Mouse (Mus musculus) lung, adult 2 months (tissue): ENCODE data around the gene Slc23a2. TPM values are rescaled to one million over a fixed set of nuclear protein-coding genes. Genes with fewer than 3 reads are reported as not detected.

Experiments
- DNase-seq: peaks from one replicate; pipeline ENCODE4 v3.0.0; 2022
- H3K4me1 ChIP-seq: fragments of 200-500 bp; 2 replicates; pipeline ENCODE4 v1.6.1; 2011; ENCODE audit warnings: low read length; ENCODE audit not compliant: control insufficient read depth, insufficient read depth
- H3K4me3 ChIP-seq: fragments of 200-500 bp; replicated peaks from 2 replicates; pipeline ENCODE3; 2011; ENCODE audit warnings: low read depth, mild to moderate bottlenecking, control low read depth, low read length; ENCODE audit errors: extremely low read depth
- CTCF ChIP-seq: fragments of 200-500 bp; IDR thresholded peaks from 2 replicates; pipeline ENCODE4 v1.5.1; 2011; ENCODE audit warnings: mild to moderate bottlenecking, low read length, control low read depth; ENCODE audit not compliant: insufficient read depth
- POLR2A ChIP-seq: fragments of 200-500 bp; IDR thresholded peaks from 2 replicates; pipeline ENCODE4 v1.6.1; 2011; ENCODE audit warnings: low read depth, mild to moderate bottlenecking, control low read depth, low read length, borderline replicate concordance; ENCODE audit errors: extremely low read depth
- WGBS: fragments of 180-500 bp; shearing (Covaris S2); methylation state at CpG from one replicate; pipeline ENCODE4 v1.1.7; 2018; 5-methylcytosine and 5-hydroxymethylcytosine counted together
- polyA plus RNA-seq: library from polyadenylated mRNA; depleted of rRNA; stranded (reverse); fragments of >200 nt; gene quantifications from 2 replicates; pipeline ENCODE4 v1.2.3, GENCODE M21; 2012

The Slc23a2 gene
- polyA plus RNA-seq, 1 experiment = 82.2 TPM

DNA sequence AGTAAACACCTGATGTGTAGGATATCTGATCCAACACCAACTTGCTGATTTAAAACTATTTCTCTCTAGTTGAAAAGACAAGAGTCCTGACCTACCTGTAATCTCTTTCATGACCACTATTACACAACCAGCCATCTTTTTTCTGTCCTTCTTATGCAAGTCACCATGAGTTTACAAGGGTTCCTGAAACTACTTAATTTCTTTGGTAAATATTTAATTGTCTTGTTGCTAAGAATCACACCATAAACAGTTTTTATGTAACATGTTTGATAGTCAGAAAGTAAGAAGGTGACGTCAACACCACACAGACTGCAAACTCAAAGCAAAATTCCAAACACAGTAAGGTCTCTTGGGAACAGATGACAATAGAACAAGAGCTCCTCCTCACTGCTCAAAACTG lies 26.3 kb downstream of the Slc23a2 start:
- WGBS = 55% methylated on average over 1 of the region's 1 CpGs
- Histone ChIP-seq H3K4me3 (no peak overlapping the region), H3K4me1 (peaks cover 17% of the 10 kb centered on the region)
- no peak for TF ChIP-seq CTCF
- no peak for TF ChIP-seq POLR2A
- no peak for DNase-seq

DNA sequence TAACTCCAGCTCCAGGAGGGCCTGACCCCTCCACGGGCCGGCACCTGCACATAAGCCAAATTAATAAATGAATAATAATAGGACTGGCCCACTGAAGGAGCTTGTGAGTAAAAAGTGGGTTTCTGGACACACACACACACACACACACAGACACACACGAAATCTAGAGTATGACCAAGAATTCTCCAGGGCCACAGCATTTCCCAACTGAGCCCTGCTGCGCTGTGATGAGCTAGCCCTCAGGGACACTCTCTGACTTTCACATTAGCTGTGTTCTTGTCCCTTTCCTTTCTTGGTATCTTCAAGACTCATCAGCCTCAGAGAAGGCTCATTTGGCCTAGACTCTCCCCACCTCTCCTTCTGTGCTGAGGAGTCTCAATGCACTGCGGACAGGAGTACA lies 29.0 kb downstream of the Slc23a2 start:
- 83% methylated on average over 5 of the region's 5 CpGs for WGBS
- DNase-seq = no peak
- Histone ChIP-seq H3K4me1 (peaks cover 18% of the 10 kb centered on the region), H3K4me3 (no peak overlapping the region)
- TF ChIP-seq CTCF (no peak), POLR2A (no peak)

DNA sequence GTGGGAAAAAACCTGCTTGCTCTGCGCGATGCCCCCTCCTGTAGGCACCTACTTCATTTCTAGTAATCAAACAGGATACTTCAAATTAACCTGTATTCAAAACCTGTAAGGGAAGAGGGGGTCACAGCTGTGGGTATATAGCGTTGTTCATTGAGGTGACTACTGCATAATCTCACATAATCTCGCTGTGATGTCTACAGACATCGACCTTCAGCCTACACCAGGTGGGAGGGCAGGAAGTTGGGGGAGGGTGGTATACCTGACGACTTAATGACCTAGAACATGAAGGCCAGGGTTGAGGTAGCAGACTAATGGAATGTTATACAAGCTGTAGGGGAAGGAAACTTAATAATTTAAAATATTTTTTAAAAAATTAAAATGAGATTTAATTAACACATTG lies 29.6 kb downstream of the Slc23a2 start:
- no peak for DNase-seq
- H3K4me3 ChIP-seq = no peak overlapping the region
- peaks cover 20% of the 10 kb centered on the region for H3K4me1 ChIP-seq
- 69% methylated on average over 6 of the region's 6 CpGs for WGBS
- TF ChIP-seq POLR2A (no peak), CTCF (no peak)

DNA sequence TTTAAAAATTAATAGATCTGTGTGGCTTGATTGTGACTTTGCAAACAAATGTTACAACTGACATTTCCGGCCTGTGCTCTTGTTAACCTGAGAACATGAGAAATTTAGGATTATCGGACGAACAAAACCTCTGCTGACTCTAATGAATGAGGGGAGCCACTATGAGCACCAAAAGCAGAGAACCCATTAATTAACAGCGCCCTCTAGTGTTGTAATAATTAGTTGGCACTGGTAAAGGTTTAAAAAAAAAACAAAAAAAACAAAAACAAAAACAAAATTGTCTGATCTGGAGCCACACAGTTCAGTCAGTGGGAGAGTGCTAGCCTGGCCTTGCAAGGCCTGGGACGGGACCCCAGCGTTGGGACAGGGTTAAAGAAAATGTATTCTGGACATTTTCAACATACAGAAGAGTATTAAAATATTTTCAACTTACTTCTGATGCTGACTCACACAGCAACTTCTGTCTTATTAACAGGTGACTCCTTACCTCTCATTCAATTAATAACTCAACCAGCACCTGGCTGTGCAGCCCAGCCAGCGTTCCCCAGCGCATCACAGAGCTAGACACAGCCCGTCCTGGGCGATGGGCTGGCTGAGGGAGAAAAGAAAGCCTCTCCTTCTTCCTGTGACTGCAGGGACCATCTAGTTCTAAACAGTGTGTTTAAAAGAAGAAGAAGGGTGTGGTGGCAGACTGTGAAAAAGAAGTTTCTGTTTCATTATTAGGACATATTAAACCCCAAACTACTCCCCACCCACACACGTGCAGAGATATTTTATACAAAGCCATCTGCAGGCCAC lies 30.7 kb downstream of the Slc23a2 start:
- WGBS = 35% methylated on average over 11 of the region's 11 CpGs
- H3K4me1 ChIP-seq = peaks cover 19% of the 10 kb centered on the region
- TF ChIP-seq POLR2A = no peak
- TF ChIP-seq CTCF = 0 out of 2 replicates have a peak, but pooled peaks have one; percentile 1
- H3K4me3 ChIP-seq = peak overlapping the region; percentile 14
- no peak for DNase-seq

DNA sequence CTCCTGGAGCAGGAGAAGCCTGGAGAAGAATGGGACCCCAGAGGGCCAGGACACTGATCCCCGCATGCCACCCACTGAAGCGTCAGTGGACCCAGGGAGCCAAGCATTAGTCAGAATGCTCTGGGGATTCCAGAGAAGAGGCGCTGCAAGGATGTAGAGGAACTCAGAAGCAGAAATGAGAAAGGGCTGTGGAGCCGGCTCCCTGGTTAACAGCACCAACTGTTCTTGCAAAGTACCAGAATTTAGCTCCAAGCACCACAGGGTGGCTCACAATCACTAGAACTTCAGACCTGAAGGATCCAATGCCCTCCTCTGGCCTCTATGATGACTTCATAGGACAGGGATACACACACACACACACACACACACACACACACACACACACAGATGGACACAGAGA lies 32.6 kb downstream of the Slc23a2 start:
- Histone ChIP-seq H3K4me1 (peaks cover 25% of the 10 kb centered on the region), H3K4me3 (no peak overlapping the region)
- no peak for DNase-seq
- TF ChIP-seq POLR2A (no peak), CTCF (no peak)
- WGBS = 89% methylated on average over 4 of the region's 4 CpGs

- WGBS = 63% methylated on average over 2 of the region's 2 CpGs
- Histone ChIP-seq H3K4me3 (no peak overlapping the region), H3K4me1 (peaks cover 29% of the 10 kb centered on the region)
- no peak for TF ChIP-seq CTCF
- no peak for TF ChIP-seq POLR2A
- no peak for DNase-seq
Measured at GRCm38 (mm10) chr2:132111905-132112304, 33.0 kb downstream of the Slc23a2 start.

- no peak for DNase-seq
- whole genome bisulfite sequencing = 32% methylated on average over 9 of the region's 9 CpGs
- Histone ChIP-seq H3K4me1 (peaks cover 36% of the 10 kb centered on the region), H3K4me3 (peak overlapping the region; percentile 55)
- TF ChIP-seq POLR2A (peak; percentile 71; the same call in 1 of the 2 replicates), CTCF (peak; percentile 51)
Measured at GRCm38 (mm10) chr2:132111266-132111665, 33.6 kb downstream of the Slc23a2 start.

DNA sequence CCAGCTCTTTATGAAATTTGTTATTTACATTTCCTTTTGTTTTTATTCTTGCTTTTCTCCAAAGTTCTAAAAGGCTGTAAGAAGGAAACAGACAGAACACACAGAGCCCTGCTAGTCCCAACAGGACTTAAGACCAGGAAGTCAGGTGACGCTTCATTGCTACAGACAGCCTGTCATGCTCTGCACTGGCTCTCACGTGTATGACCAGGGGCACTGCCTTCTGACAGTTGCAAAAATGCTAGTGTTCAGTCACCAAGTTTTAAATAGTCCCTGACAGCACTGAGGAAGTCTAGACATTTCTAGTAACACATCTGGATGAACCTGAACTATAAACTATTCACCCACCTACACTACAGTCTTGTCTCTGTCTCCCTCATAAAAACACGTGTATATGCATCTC lies 34.2 kb downstream of the Slc23a2 start:
- WGBS = 30% methylated on average over 3 of the region's 3 CpGs
- TF ChIP-seq POLR2A (peak; percentile 10; the same call in 1 of the 2 replicates), CTCF (no peak)
- no peak overlapping the region for H3K4me3 ChIP-seq
- H3K4me1 ChIP-seq = peaks cover 37% of the 10 kb centered on the region
- no peak for DNase-seq

- 94% methylated on average over 9 of the region's 9 CpGs for WGBS
- H3K4me3 ChIP-seq = no peak overlapping the region
- peaks cover 36% of the 10 kb centered on the region for H3K4me1 ChIP-seq
- no peak for TF ChIP-seq POLR2A
- no peak for TF ChIP-seq CTCF
- no peak for DNase-seq
Measured at GRCm38 (mm10) chr2:132108988-132109387, 35.9 kb downstream of the Slc23a2 start.

- no peak for DNase-seq
Measured at GRCm38 (mm10) chr2:132107611-132108010, 37.3 kb downstream of the Slc23a2 start.

More at GRCm38 (mm10) chr2:132107611-132108010, 37.3 kb downstream of the Slc23a2 start:
- Histone ChIP-seq H3K4me3 (no peak overlapping the region), H3K4me1 (peaks cover 40% of the 10 kb centered on the region)
- WGBS = 38% methylated on average over 9 of the region's 9 CpGs
- TF ChIP-seq CTCF = no peak
- TF ChIP-seq POLR2A = no peak
